Mouse (Mus musculus) heart, adult 9 months (tissue): ENCODE data around the gene A530084C06Rik.

Experiments used
- DNase-seq, 2 experiments: peaks; one replicate each; pipeline ENCODE4 v3.0.0; 2022; ENCODE audit warnings: low spot score in 2 of 2

A530084C06Rik gene

GRCm38 (mm10) chr13:31543021-31543420, 16.1 kb downstream of the A530084C06Rik start:
- no peak for DNase-seq

GRCm38 (mm10) chr13:31534726-31535125, 24.4 kb downstream of the A530084C06Rik start:
- DNase-seq = no peak

- no peak for DNase-seq
These were observed 27.5 kb downstream of the A530084C06Rik start for GRCm38 (mm10) chr13:31531651-31532061.

GRCm38 (mm10) chr13:31531186-31531585, 27.9 kb downstream of the A530084C06Rik start:
- DNase-seq = no peak

GRCm38 (mm10) chr13:31524976-31525375, 34.2 kb downstream of the A530084C06Rik start:
- DNase-seq = no peak

GRCm38 (mm10) chr13:31518971-31519370, 40.2 kb downstream of the A530084C06Rik start:
- DNase-seq = no peak

GRCm38 (mm10) chr13:31518411-31518886, 40.7 kb downstream of the A530084C06Rik start:
- peak; percentile 16 to 35 for DNase-seq

GRCm38 (mm10) chr13:31515261-31515660, 43.9 kb downstream of the A530084C06Rik start:
- no peak for DNase-seq

GRCm38 (mm10) chr13:31506494-31507167, 52.5 kb downstream of the A530084C06Rik start:
- no peak for DNase-seq
